19 mouse cellular contexts compared by ENCODE assay signal in genomic region chr11:70099102-70099501, GRCm38 (mm10). TPM values are rescaled to one million over a fixed set of nuclear protein-coding genes. Genes with fewer than 3 reads are reported as not detected.
"Had no signal": no experiment of that assay in that cellular context is flagged by ENCODE, and none has a peak within 500 bp of the region (broad histone marks: within the 10 kb centered on the region; RNA-seq: fewer than 3 reads in every experiment).

No protein-coding gene starts in this region.

- DNase-seq: retina, postnatal 1 day; right cerebral cortex, adult 18-20 months; right cerebral cortex, postnatal 14 days; right cerebral cortex, postnatal 25 days; right cerebral cortex, postnatal 4 days; spleen, adult 18-20 months; thymus, adult 18-20 months; thymus, adult 2 months; thymus, postnatal 14 days; thymus, postnatal 25 days; thymus, postnatal 36 days; thymus, postnatal 4 days had no signal

RNA-seq across cellular contexts. Expression of gene Asgr2, which starts 6.7 kb away (rescaled TPM):
- total RNA-seq: neutrophil, adult 5-6 weeks had no signal
- polyA plus RNA-seq: neural tube, embryonic 13.5 days; neural tube, embryonic 14.5 days; neural tube, embryonic 15.5 days had no signal

RNA-seq across cellular contexts. Expression of gene Mgl2, which starts 31.0 kb away (rescaled TPM):
- total RNA-seq: neutrophil, adult 5-6 weeks had no signal

RNA-seq across cellular contexts. Expression of gene Asgr1, which starts 45.2 kb away (rescaled TPM):
- total RNA-seq: neutrophil, adult 5-6 weeks had no signal
- polyA plus RNA-seq: neural tube, embryonic 14.5 days; small intestine, adult 2 months; spleen, adult 2 months; stomach, embryonic 14.5 days; thymus, adult 2 months had no signal

RNA-seq across cellular contexts. Expression of gene Clec10a, which starts 56.9 kb away (rescaled TPM):
- polyA plus RNA-seq: neural tube, embryonic 14.5 days had no signal
